Mouse (Mus musculus) thymus, postnatal 25 days (tissue): ENCODE results near the gene Cdk19.

Experiments
- DNase-seq: peaks from one replicate; pipeline ENCODE4 v3.0.0; 2022

Cdk19 gene

GRCm38 (mm10) chr10:40444586-40444985 is 105.2 kb downstream of the Cdk19 start:
- no peak for DNase-seq

- DNase-seq = no peak
Measured at GRCm38 (mm10) chr10:40446088-40446604, 106.8 kb downstream of the Cdk19 start.

- no peak for DNase-seq
Measured at GRCm38 (mm10) chr10:40446630-40447029, 107.3 kb downstream of the Cdk19 start.

- DNase-seq = no peak
Measured at GRCm38 (mm10) chr10:40447295-40447694, 107.9 kb downstream of the Cdk19 start.

GRCm38 (mm10) chr10:40447921-40448320 is 108.6 kb downstream of the Cdk19 start:
- peak; percentile 58 for DNase-seq

GRCm38 (mm10) chr10:40448444-40448843 is 109.1 kb downstream of the Cdk19 start:
- no peak for DNase-seq

GRCm38 (mm10) chr10:40449571-40449970 is 110.2 kb downstream of the Cdk19 start:
- peak; percentile 57 for DNase-seq

- no peak for DNase-seq
Measured at GRCm38 (mm10) chr10:40450171-40450570, 110.8 kb downstream of the Cdk19 start.

- DNase-seq = no peak
Measured at GRCm38 (mm10) chr10:40457116-40457515, 117.8 kb downstream of the Cdk19 start.

- no peak for DNase-seq
Measured at GRCm38 (mm10) chr10:40459141-40459540, 119.8 kb downstream of the Cdk19 start.

- no peak for DNase-seq
Measured at GRCm38 (mm10) chr10:40461362-40461761, 122.0 kb downstream of the Cdk19 start.

- DNase-seq = no peak
Measured at GRCm38 (mm10) chr10:40462257-40462656, 122.9 kb downstream of the Cdk19 start.

- no peak for DNase-seq
Measured at GRCm38 (mm10) chr10:40467174-40467911, 128.0 kb downstream of the Cdk19 start.

GRCm38 (mm10) chr10:40467912-40468254 is 128.5 kb downstream of the Cdk19 start:
- no peak for DNase-seq

GRCm38 (mm10) chr10:40469145-40469544 is 129.8 kb downstream of the Cdk19 start:
- DNase-seq = no peak

GRCm38 (mm10) chr10:40476535-40477285 is 137.3 kb downstream of the Cdk19 start:
- DNase-seq = no peak

GRCm38 (mm10) chr10:40477426-40478075 is 138.2 kb downstream of the Cdk19 start:
- no peak for DNase-seq

- DNase-seq = no peak
Measured at GRCm38 (mm10) chr10:40478626-40479025, 139.3 kb downstream of the Cdk19 start.

- DNase-seq = no peak
Measured at GRCm38 (mm10) chr10:40479216-40479615, 139.9 kb downstream of the Cdk19 start.

GRCm38 (mm10) chr10:40479621-40480193 is 140.3 kb downstream of the Cdk19 start:
- DNase-seq = peak; percentile 59

- DNase-seq = no peak
Measured at GRCm38 (mm10) chr10:40481534-40481933, 142.2 kb downstream of the Cdk19 start.

GRCm38 (mm10) chr10:40482285-40482684 is 142.9 kb downstream of the Cdk19 start:
- DNase-seq = no peak

GRCm38 (mm10) chr10:40489086-40489796 is 149.9 kb downstream of the Cdk19 start:
- DNase-seq = no peak
